Mouse (Mus musculus) thymus, adult 2 months (tissue): Measurements from ENCODE around the gene Kat6b.

ENCODE experiments used
- CTCF ChIP-seq: fragments of 200-500 bp; IDR thresholded peaks from 2 replicates; pipeline ENCODE4 v1.5.1; 2012; ENCODE audit warnings: mild to moderate bottlenecking, control low read depth, low read length, moderate library complexity, borderline replicate concordance; ENCODE audit not compliant: control insufficient read depth, poor library complexity, insufficient read depth; ENCODE audit errors: extremely low read depth
- POLR2A ChIP-seq: fragments of 200-500 bp; IDR thresholded peaks from 2 replicates; pipeline ENCODE4 v1.6.1; 2012; ENCODE audit warnings: mild to moderate bottlenecking, low read length, control low read depth, moderate library complexity; ENCODE audit not compliant: control insufficient read depth, poor library complexity, insufficient read depth; ENCODE audit errors: extremely low read depth

DNA sequence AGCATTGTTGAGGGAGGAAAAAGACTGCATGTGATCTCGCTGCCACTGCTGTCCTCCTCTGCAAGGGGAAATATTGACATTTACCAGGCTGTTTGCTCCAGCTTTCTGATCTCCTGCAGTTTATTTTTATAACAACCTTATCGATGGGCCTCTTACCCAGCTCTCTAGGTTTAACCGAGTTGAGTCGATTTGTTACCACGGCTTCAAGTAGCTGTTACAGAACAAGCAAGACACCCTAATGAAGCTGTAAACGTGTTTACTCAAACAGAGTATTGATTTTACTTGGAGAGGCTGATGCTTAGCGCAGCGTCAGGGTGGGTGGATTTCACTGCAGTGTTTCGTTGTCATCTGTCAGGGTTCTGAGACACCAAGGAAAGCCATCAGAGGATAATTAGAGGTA is 46.5 kb upstream of the Kat6b start:
- TF ChIP-seq CTCF (no peak), POLR2A (no peak)
